Mouse (Mus musculus) liver, postnatal 0 days (tissue): ENCODE measurements around the gene Pde4d.

Experiments used
- CTCF ChIP-seq: sonication (generic); IDR thresholded peaks from 2 replicates; pipeline ENCODE4 v1.5.1; 2016; ENCODE audit warnings: antibody characterized with exemption, low read depth
- EP300 ChIP-seq: IDR thresholded peaks from 2 replicates; pipeline ENCODE4 v1.6.1; 2016; ENCODE audit warnings: antibody characterized with exemption, low read depth, mild to moderate bottlenecking

DNA sequence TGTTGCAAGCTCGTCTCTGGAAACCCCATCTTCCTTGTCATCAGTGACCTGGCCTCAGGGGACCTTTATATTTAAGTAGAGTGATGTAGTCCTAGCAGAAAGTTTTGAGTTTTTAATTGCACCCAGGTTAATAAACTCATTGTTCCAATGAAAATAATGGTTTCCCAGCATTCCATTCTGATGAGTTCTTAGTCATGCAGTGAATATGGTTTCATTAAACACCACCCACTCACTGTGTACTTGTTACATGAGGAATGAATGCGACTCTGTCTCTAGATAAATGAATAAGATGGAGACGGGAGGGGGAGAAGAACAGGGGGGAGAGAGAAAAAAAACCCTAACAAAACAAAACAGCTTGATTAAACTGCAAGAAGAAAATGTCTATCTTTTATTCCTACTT lies 148.9 kb downstream of the Pde4d start:
- TF ChIP-seq CTCF (no peak), EP300 (no peak)
